ENCODE assay signal across 26 mouse cellular contexts in the genomic region with DNA sequence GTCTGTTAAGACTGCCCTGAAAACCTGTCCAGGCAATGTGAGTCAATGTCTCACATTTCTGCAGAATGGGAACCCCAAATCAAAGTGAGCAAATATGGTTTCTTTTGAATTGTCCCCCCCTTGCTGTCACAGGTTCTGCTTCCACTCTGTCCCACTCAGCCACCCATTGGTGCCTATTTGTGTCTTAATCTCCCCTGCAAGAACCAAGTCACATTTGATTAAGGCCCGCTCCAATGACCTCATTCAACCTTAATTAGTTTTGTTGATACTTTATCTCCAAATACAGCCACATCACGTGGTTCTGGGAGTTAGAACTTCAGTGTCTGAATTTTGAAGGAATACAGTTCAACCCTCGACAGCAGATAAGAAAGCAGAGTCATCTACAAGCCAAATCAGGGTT.
"Had no signal": no experiment of that assay in that cellular context is flagged by ENCODE, and none has a peak within 500 bp of the region (broad histone marks: within the 10 kb centered on the region; RNA-seq: fewer than 3 reads in every experiment).

No protein-coding gene starts in this region.

- DNase-seq: gastrocnemius, adult 2 months; gastrocnemius, postnatal 10 days; gastrocnemius, postnatal 25 days; heart, adult 18-20 months; heart, postnatal 10 days; heart, postnatal 4 days; kidney, adult 18-20 months; kidney, adult 8-10 months; kidney, postnatal 10 days; kidney, postnatal 36 days; layer of hippocampus, adult 9-11 months; layer of hippocampus, postnatal 36 days; left cerebral cortex, postnatal 4 days had no signal

- H3K27me3 ChIP-seq: heart, embryonic 12.5 days; hindbrain, embryonic 12.5 days; intestine, embryonic 15.5 days; limb, embryonic 13.5 days; limb, embryonic 15.5 days; liver, embryonic 12.5 days had no signal

- ATAC-seq: hindbrain, embryonic 16.5 days; inflammation-experienced regulatory T-cells, adult 6 months; intestine, embryonic 15.5 days; intestine, postnatal 0 days; liver, embryonic 12.5 days had no signal

- H3K9ac ChIP-seq: heart, embryonic 12.5 days; hindbrain, embryonic 12.5 days; hindbrain, embryonic 14.5 days; intestine, embryonic 15.5 days; limb, embryonic 13.5 days; limb, embryonic 15.5 days; liver, embryonic 12.5 days; liver, embryonic 14.5 days had no signal

- H3K4me3 ChIP-seq: gastrocnemius, adult 2 months; heart, embryonic 10.5 days; heart, embryonic 12.5 days; hindbrain, embryonic 10.5 days; hindbrain, embryonic 12.5 days; intestine, embryonic 15.5 days; limb, embryonic 13.5 days; limb, embryonic 15.5 days; liver, embryonic 12.5 days had no signal

- H3K36me3 ChIP-seq: heart, embryonic 10.5 days; heart, embryonic 12.5 days; hindbrain, embryonic 10.5 days; hindbrain, embryonic 12.5 days; intestine, embryonic 15.5 days; limb, embryonic 13.5 days; limb, embryonic 15.5 days; liver, embryonic 12.5 days had no signal

- H3K27ac ChIP-seq: gastrocnemius, adult 2 months; heart, embryonic 10.5 days; hindbrain, embryonic 10.5 days; hindbrain, embryonic 12.5 days; hindbrain, embryonic 14.5 days; intestine, embryonic 15.5 days; limb, embryonic 13.5 days; limb, embryonic 15.5 days; liver, embryonic 12.5 days; liver, embryonic 14.5 days had no signal

- H3K4me2 ChIP-seq: heart, embryonic 12.5 days; hindbrain, embryonic 12.5 days; hindbrain, embryonic 14.5 days; intestine, embryonic 15.5 days; limb, embryonic 13.5 days; limb, embryonic 15.5 days; liver, embryonic 12.5 days had no signal

- H3K4me1 ChIP-seq: heart, embryonic 10.5 days; hindbrain, embryonic 10.5 days; hindbrain, embryonic 12.5 days; intestine, embryonic 15.5 days; limb, embryonic 13.5 days; limb, embryonic 15.5 days; liver, embryonic 12.5 days had no signal

- H3K9me3 ChIP-seq: heart, embryonic 10.5 days; heart, embryonic 12.5 days; hindbrain, embryonic 10.5 days; hindbrain, embryonic 12.5 days; intestine, embryonic 15.5 days; limb, embryonic 13.5 days; limb, embryonic 15.5 days; liver, embryonic 12.5 days had no signal
